Mouse (Mus musculus) midbrain, embryonic 10.5 days (tissue): ENCODE measurements around the gene Prkce. TPM values are rescaled to one million over a fixed set of nuclear protein-coding genes. Genes with fewer than 3 reads are reported as not detected.

Experiments
- DNase-seq: peaks from one replicate; pipeline ENCODE4 v3.0.0-alpha.2; 2017; ENCODE audit warnings: low spot score
- H3K27ac ChIP-seq: fragments of 300-500 bp; sonication (generic); replicated peaks from 2 replicates; pipeline ENCODE4 v1.5.1; 2016; ENCODE audit warnings: mild to moderate bottlenecking
- H3K27me3 ChIP-seq: fragments of 300-500 bp; sonication (generic); 2 replicates; pipeline ENCODE4 v1.6.1; 2016; ENCODE audit warnings: low read depth, mild to moderate bottlenecking; ENCODE audit not compliant: poor library complexity, severe bottlenecking
- H3K36me3 ChIP-seq: fragments of 300-500 bp; sonication (generic); 2 replicates; pipeline ENCODE4 v1.6.1; 2016; ENCODE audit warnings: mild to moderate bottlenecking, moderate library complexity
- H3K4me1 ChIP-seq: fragments of 300-500 bp; sonication (generic); 2 replicates; pipeline ENCODE4 v1.6.1; 2016
- H3K4me3 ChIP-seq: fragments of 300-500 bp; sonication (generic); 2 replicates; pipeline ENCODE4 v1.5.1; 2016; ENCODE audit warnings: mild to moderate bottlenecking, moderate library complexity
- H3K9me3 ChIP-seq: fragments of 300-500 bp; sonication (generic); replicated peaks from 2 replicates; pipeline ENCODE4 v1.6.1; 2016; ENCODE audit warnings: mild to moderate bottlenecking
- WGBS: fragments of 180-500 bp; shearing (Covaris S2); methylation state at CpG from one replicate; pipeline ENCODE4 v1.1.7; 2016; 5-methylcytosine and 5-hydroxymethylcytosine counted together
- polyA plus RNA-seq: library from polyadenylated mRNA; unstranded; fragments of >200 nt; fragmentation: Nextera tagmentation; extraction: Ambion mirVana; gene quantifications from 2 replicates; pipeline ENCODE4 v1.2.1, GENCODE M21; 2016

Prkce gene
- polyA plus RNA-seq, 1 experiment from 2014 or later: 2.9 TPM

- Histone ChIP-seq H3K27me3 (no peaks in the 10 kb centered on the region), H3K4me1 (no peaks in the 10 kb centered on the region), H3K9me3 (no peaks in the 10 kb centered on the region), H3K36me3 (no peaks in the 10 kb centered on the region), H3K27ac (no peak overlapping the region), H3K4me3 (no peak overlapping the region)
- DNase-seq: peak; percentile 17
- 90% methylated on average over 9 of the region's 9 CpGs for WGBS
Observed at GRCm38 (mm10) chr17:86496123-86496771, 328.7 kb downstream of the Prkce start.

- WGBS: 87% methylated on average over 4 of the region's 4 CpGs
- no peaks in the 10 kb centered on the region for H3K4me1 ChIP-seq
- no peaks in the 10 kb centered on the region for H3K27me3 ChIP-seq
- H3K9me3 ChIP-seq: no peaks in the 10 kb centered on the region
- H3K36me3 ChIP-seq: no peaks in the 10 kb centered on the region
- no peak overlapping the region for H3K4me3 ChIP-seq
- H3K27ac ChIP-seq: no peak overlapping the region
- DNase-seq: no peak
Observed at GRCm38 (mm10) chr17:86497302-86497701, 329.7 kb downstream of the Prkce start.

GRCm38 (mm10) chr17:86499359-86500045 is 331.9 kb downstream of the Prkce start:
- Histone ChIP-seq H3K4me3 (no peak overlapping the region), H3K36me3 (no peaks in the 10 kb centered on the region), H3K4me1 (no peaks in the 10 kb centered on the region), H3K27me3 (no peaks in the 10 kb centered on the region), H3K9me3 (no peaks in the 10 kb centered on the region), H3K27ac (no peak overlapping the region; the same call in 1 of the 2 replicates)
- peak; percentile 18 for DNase-seq
- 74% methylated on average over 15 of the region's 15 CpGs for WGBS

GRCm38 (mm10) chr17:86501393-86501792 is 333.8 kb downstream of the Prkce start:
- no peaks in the 10 kb centered on the region for H3K27me3 ChIP-seq

GRCm38 (mm10) chr17:86503208-86503897 is 335.8 kb downstream of the Prkce start:
- Histone ChIP-seq H3K4me1 (peaks cover 14% of the 10 kb centered on the region), H3K4me3 (no peak overlapping the region), H3K27ac (no peak overlapping the region), H3K27me3 (no peaks in the 10 kb centered on the region), H3K9me3 (no peaks in the 10 kb centered on the region), H3K36me3 (no peaks in the 10 kb centered on the region)
- whole genome bisulfite sequencing: 97% methylated on average over 9 of the region's 9 CpGs
- DNase-seq: no peak

More at GRCm38 (mm10) chr17:86501393-86501792, 333.8 kb downstream of the Prkce start:
- Histone ChIP-seq H3K4me1 (0 out of 2 replicates have a peak, but pooled peaks cover under 1% of the 10 kb centered on the region), H3K9me3 (no peaks in the 10 kb centered on the region), H3K27ac (no peak overlapping the region), H3K36me3 (no peaks in the 10 kb centered on the region), H3K4me3 (no peak overlapping the region)
- 89% methylated on average over 4 of the region's 4 CpGs for WGBS
- no peak for DNase-seq

GRCm38 (mm10) chr17:86505183-86505631 is 337.6 kb downstream of the Prkce start, which contains the start of gene Gm10309:
Gene Gm10309, minus strand, starts transcription at chr17:86505232.
- Histone ChIP-seq H3K9me3 (no peaks in the 10 kb centered on the region), H3K36me3 (no peaks in the 10 kb centered on the region), H3K27me3 (no peaks in the 10 kb centered on the region), H3K4me1 (peaks cover 14% of the 10 kb centered on the region), H3K4me3 (no peak within 1 kb of the TSS), H3K27ac (no peak within 1 kb of the TSS)
- no peak for DNase-seq
- WGBS: 94% methylated on average over 8 of the region's 8 CpGs

- Histone ChIP-seq H3K4me3 (no peak overlapping the region), H3K36me3 (no peaks in the 10 kb centered on the region), H3K4me1 (peaks cover 14% of the 10 kb centered on the region), H3K27ac (peak overlapping the region; percentile 9; the same call in 1 of the 2 replicates), H3K27me3 (no peaks in the 10 kb centered on the region), H3K9me3 (no peaks in the 10 kb centered on the region)
- 70% methylated on average over 5 of the region's 5 CpGs for WGBS
- DNase-seq: no peak
Observed at GRCm38 (mm10) chr17:86506881-86507280, 339.3 kb downstream of the Prkce start.

GRCm38 (mm10) chr17:86507342-86508211 is 340.0 kb downstream of the Prkce start:
- no peaks in the 10 kb centered on the region for H3K9me3 ChIP-seq
- peaks cover 14% of the 10 kb centered on the region for H3K4me1 ChIP-seq
- 79% methylated on average over 19 of the region's 19 CpGs for WGBS
- no peaks in the 10 kb centered on the region for H3K27me3 ChIP-seq
- no peaks in the 10 kb centered on the region for H3K36me3 ChIP-seq
- peak overlapping the region; percentile 7; the same call in 1 of the 2 replicates for H3K27ac ChIP-seq
- DNase-seq: no peak
- H3K4me3 ChIP-seq: no peak overlapping the region

- Histone ChIP-seq H3K9me3 (no peaks in the 10 kb centered on the region), H3K27me3 (no peaks in the 10 kb centered on the region), H3K4me3 (no peak overlapping the region), H3K27ac (no peak overlapping the region), H3K4me1 (peaks cover 14% of the 10 kb centered on the region), H3K36me3 (no peaks in the 10 kb centered on the region)
- no peak for DNase-seq
- 92% methylated on average over 3 of the region's 3 CpGs for WGBS
Observed at GRCm38 (mm10) chr17:86508212-86508490, 340.6 kb downstream of the Prkce start.

- WGBS: 83% methylated on average over 5 of the region's 5 CpGs
- H3K27me3 ChIP-seq: no peaks in the 10 kb centered on the region
- H3K9me3 ChIP-seq: no peaks in the 10 kb centered on the region
- peaks cover 14% of the 10 kb centered on the region for H3K4me1 ChIP-seq
- H3K27ac ChIP-seq: no peak overlapping the region
- DNase-seq: no peak
- no peaks in the 10 kb centered on the region for H3K36me3 ChIP-seq
- H3K4me3 ChIP-seq: no peak overlapping the region
Observed at GRCm38 (mm10) chr17:86509871-86510270, 342.3 kb downstream of the Prkce start.

GRCm38 (mm10) chr17:86514974-86515620 is 347.5 kb downstream of the Prkce start:
- H3K4me1 ChIP-seq: no peaks in the 10 kb centered on the region
- 88% methylated on average over 13 of the region's 13 CpGs for WGBS
- no peak for DNase-seq
- H3K4me3 ChIP-seq: no peak overlapping the region
- no peaks in the 10 kb centered on the region for H3K9me3 ChIP-seq
- no peaks in the 10 kb centered on the region for H3K36me3 ChIP-seq
- no peaks in the 10 kb centered on the region for H3K27me3 ChIP-seq
- no peak overlapping the region for H3K27ac ChIP-seq

GRCm38 (mm10) chr17:86516630-86517029 is 349.0 kb downstream of the Prkce start:
- Histone ChIP-seq H3K27ac (no peak overlapping the region), H3K27me3 (no peaks in the 10 kb centered on the region), H3K36me3 (no peaks in the 10 kb centered on the region), H3K4me1 (no peaks in the 10 kb centered on the region), H3K4me3 (no peak overlapping the region), H3K9me3 (no peaks in the 10 kb centered on the region)
- no peak for DNase-seq
- WGBS: 84% methylated on average over 5 of the region's 5 CpGs
